Mouse (Mus musculus): ENCODE data around the gene Tnfrsf13c. TPM values are rescaled to one million over a fixed set of nuclear protein-coding genes. Genes with fewer than 3 reads are reported as not detected.

Tnfrsf13c gene
- total and polyA plus RNA-seq, 2 experiments from 2014 or later, result 0.27 to 2.1 TPM

- Histone ChIP-seq H3K27me3 (ENCODE audit: insufficient read depth, low read length) (no peaks in the 10 kb centered on the region), H3K36me3 (ENCODE audit: insufficient read depth, low read length) (no peaks in the 10 kb centered on the region), H3K4me2 (ENCODE audit: low read depth, low read length, poor library complexity, severe bottlenecking) (no peak overlapping the region), H3K4me1 (ENCODE audit: insufficient read depth, low read length) (peaks cover 12% of the 10 kb centered on the region; the same call in 1 of the 2 replicates), H3K4me3 (ENCODE audit: low read depth, low read length) (no peak overlapping the region), H3K9me3 (ENCODE audit: low read length) (no peaks in the 10 kb centered on the region), H3K9ac (replicated peaks; ENCODE audit: low read length, poor library complexity, severe bottlenecking) (no peak overlapping the region), H3K27ac (ENCODE audit: low read depth, low read length) (no peak overlapping the region)
- TF ChIP-seq CTCF (IDR thresholded peaks at IDR 0.05), result peak; percentile 94
- no peak for ATAC-seq (ENCODE audit: low FRiP score)
- DNase-seq (ENCODE audit: low spot score), result peak; percentile 73
- 12% methylated on average over 6 of the region's 6 CpGs for WGBS
Observed at GRCm38 (mm10) chr15:82266356-82266755, 42.2 kb upstream of the Tnfrsf13c start.

GRCm38 (mm10) chr15:82259510-82259909 lies 35.3 kb upstream of the Tnfrsf13c start:
- H3K36me3 ChIP-seq (ENCODE audit: insufficient read depth, low read length), result peaks cover 2% of the 10 kb centered on the region
- DNase-seq (ENCODE audit: low spot score), result peak; percentile 66
- 0 out of 2 replicates have a peak overlapping the region, but pooled peaks have one; percentile 2 for H3K9ac ChIP-seq (replicated peaks; ENCODE audit: low read length, poor library complexity, severe bottlenecking)
- H3K4me3 ChIP-seq (ENCODE audit: low read depth, low read length), result no peak overlapping the region
- ATAC-seq (ENCODE audit: low FRiP score), result no peak
- H3K27me3 ChIP-seq (ENCODE audit: insufficient read depth, low read length), result no peaks in the 10 kb centered on the region
- H3K27ac ChIP-seq (ENCODE audit: low read depth, low read length), result no peak overlapping the region
- no peaks in the 10 kb centered on the region for H3K9me3 ChIP-seq (ENCODE audit: low read length)
- peak; percentile 96 for TF ChIP-seq CTCF (IDR thresholded peaks at IDR 0.05)
- H3K4me1 ChIP-seq (ENCODE audit: insufficient read depth, low read length), result peaks cover 16% of the 10 kb centered on the region
- H3K4me2 ChIP-seq (ENCODE audit: low read depth, low read length, poor library complexity, severe bottlenecking), result no peak overlapping the region
- 16% methylated on average over 16 of the region's 16 CpGs for WGBS

GRCm38 (mm10) chr15:82255944-82256383 lies 31.8 kb upstream of the Tnfrsf13c start:
- peak; percentile 66 for TF ChIP-seq CTCF (IDR thresholded peaks at IDR 0.05)
- DNase-seq (ENCODE audit: low spot score) (peak; percentile 95), ATAC-seq (ENCODE audit: low FRiP score) (peak; percentile 95)
- H3K9ac ChIP-seq (replicated peaks; ENCODE audit: low read length, poor library complexity, severe bottlenecking), result peak overlapping the region; percentile 84
- H3K4me1 ChIP-seq (ENCODE audit: insufficient read depth, low read length), result peaks cover 16% of the 10 kb centered on the region
- H3K9me3 ChIP-seq (ENCODE audit: low read length), result no peaks in the 10 kb centered on the region
- peaks cover 2% of the 10 kb centered on the region for H3K36me3 ChIP-seq (ENCODE audit: insufficient read depth, low read length)
- WGBS, result 7% methylated on average over 10 of the region's 10 CpGs
- peak overlapping the region; percentile 89 for H3K27ac ChIP-seq (ENCODE audit: low read depth, low read length)
- H3K27me3 ChIP-seq (ENCODE audit: insufficient read depth, low read length), result no peaks in the 10 kb centered on the region
- H3K4me2 ChIP-seq (ENCODE audit: low read depth, low read length, poor library complexity, severe bottlenecking), result peak overlapping the region; percentile 78
- peak overlapping the region; percentile 46 for H3K4me3 ChIP-seq (ENCODE audit: low read depth, low read length)

GRCm38 (mm10) chr15:82255248-82255647 lies 31.1 kb upstream of the Tnfrsf13c start:
- H3K27me3 ChIP-seq (ENCODE audit: insufficient read depth, low read length), result no peaks in the 10 kb centered on the region
- no peak overlapping the region for H3K9ac ChIP-seq (replicated peaks; ENCODE audit: low read length, poor library complexity, severe bottlenecking)
- peaks cover 16% of the 10 kb centered on the region for H3K4me1 ChIP-seq (ENCODE audit: insufficient read depth, low read length)
- WGBS, result 26% methylated on average over 4 of the region's 4 CpGs
- peak; percentile 66 for TF ChIP-seq CTCF (IDR thresholded peaks at IDR 0.05)
- H3K27ac ChIP-seq (ENCODE audit: low read depth, low read length), result peak overlapping the region; percentile 89
- H3K36me3 ChIP-seq (ENCODE audit: insufficient read depth, low read length), result peaks cover 2% of the 10 kb centered on the region; the same call in 1 of the 2 replicates
- peak; percentile 20; the same call in 1 of the 2 replicates for ATAC-seq (ENCODE audit: low FRiP score)
- H3K4me2 ChIP-seq (ENCODE audit: low read depth, low read length, poor library complexity, severe bottlenecking), result peak overlapping the region; percentile 78
- no peaks in the 10 kb centered on the region for H3K9me3 ChIP-seq (ENCODE audit: low read length)
- peak; percentile 62 for DNase-seq (ENCODE audit: low spot score)
- peak overlapping the region; percentile 46; the same call in 1 of the 2 replicates for H3K4me3 ChIP-seq (ENCODE audit: low read depth, low read length)

GRCm38 (mm10) chr15:82252097-82252496 lies 27.9 kb upstream of the Tnfrsf13c start, which contains the start of gene 1500009C09Rik:
TSS of gene 1500009C09Rik (plus strand) at chr15:82252397.
- no peaks in the 10 kb centered on the region for H3K9me3 ChIP-seq (ENCODE audit: low read length)
- ATAC-seq (ENCODE audit: low FRiP score) (no peak), DNase-seq (ENCODE audit: low spot score) (no peak)
- no peak within 1 kb of the TSS for H3K4me3 ChIP-seq (ENCODE audit: low read depth, low read length)
- H3K4me2 ChIP-seq (ENCODE audit: low read depth, low read length, poor library complexity, severe bottlenecking), result no peak within 1 kb of the TSS
- no peak within 1 kb of the TSS for H3K9ac ChIP-seq (replicated peaks; ENCODE audit: low read length, poor library complexity, severe bottlenecking)
- TF ChIP-seq CTCF (IDR thresholded peaks at IDR 0.05), result no peak
- H3K27me3 ChIP-seq (ENCODE audit: insufficient read depth, low read length), result no peaks in the 10 kb centered on the region
- peaks cover 14% of the 10 kb centered on the region for H3K4me1 ChIP-seq (ENCODE audit: insufficient read depth, low read length)
- H3K27ac ChIP-seq (ENCODE audit: low read depth, low read length), result no peak within 1 kb of the TSS
- WGBS, result 91% methylated on average over 6 of the region's 6 CpGs
- no peaks in the 10 kb centered on the region for H3K36me3 ChIP-seq (ENCODE audit: insufficient read depth, low read length)

GRCm38 (mm10) chr15:82251579-82251978 lies 27.4 kb upstream of the Tnfrsf13c start:
- H3K36me3 ChIP-seq (ENCODE audit: insufficient read depth, low read length), result no peaks in the 10 kb centered on the region
- no peak overlapping the region for H3K4me3 ChIP-seq (ENCODE audit: low read depth, low read length)
- H3K27ac ChIP-seq (ENCODE audit: low read depth, low read length), result no peak overlapping the region
- ATAC-seq (ENCODE audit: low FRiP score) (no peak), DNase-seq (ENCODE audit: low spot score) (no peak)
- WGBS, result over 99% methylated on average over 3 of the region's 3 CpGs
- no peaks in the 10 kb centered on the region for H3K27me3 ChIP-seq (ENCODE audit: insufficient read depth, low read length)
- peak; percentile 50 for TF ChIP-seq CTCF (IDR thresholded peaks at IDR 0.05)
- peaks cover 10% of the 10 kb centered on the region for H3K4me1 ChIP-seq (ENCODE audit: insufficient read depth, low read length)
- H3K9me3 ChIP-seq (ENCODE audit: low read length), result no peaks in the 10 kb centered on the region
- no peak overlapping the region for H3K9ac ChIP-seq (replicated peaks; ENCODE audit: low read length, poor library complexity, severe bottlenecking)
- no peak overlapping the region for H3K4me2 ChIP-seq (ENCODE audit: low read depth, low read length, poor library complexity, severe bottlenecking)

Measured in midbrain, postnatal 0 days (tissue).